Mouse (Mus musculus) olfactory bulb, adult 2 months (tissue): ENCODE measurements at regions not wholly inside any gene's neighbourhood (a gene's known extent, or its start where the extent isn't known, plus 50 kb on each side); places are given as distances from the start of the nearest gene placed in this dataset.

Experiments used
- CTCF ChIP-seq: fragments of 200-500 bp; IDR thresholded peaks from 2 replicates; pipeline ENCODE4 v1.5.1; 2012; ENCODE audit warnings: low read depth, mild to moderate bottlenecking, low read length, moderate library complexity; ENCODE audit not compliant: insufficient read depth
- POLR2A ChIP-seq: fragments of 200-500 bp; IDR thresholded peaks from 2 replicates; pipeline ENCODE4 v1.6.1; 2012; ENCODE audit warnings: mild to moderate bottlenecking, low read depth, low read length, moderate library complexity; ENCODE audit not compliant: insufficient read depth

- TF ChIP-seq POLR2A (no peak), CTCF (no peak)
Observed at GRCm38 (mm10) chr1:80040409-80040808, 177.9 kb downstream of the Fam124b start.
